Mouse (Mus musculus): ENCODE data around the gene Ccnf.

The Ccnf gene

GRCm38 (mm10) chr17:24203611-24204534, 47.4 kb downstream of the Ccnf start:
- no peak for DNase-seq (ENCODE audit: low spot score in 2 of 2)

GRCm38 (mm10) chr17:24203068-24203467, 48.2 kb downstream of the Ccnf start:
- no peak for DNase-seq (ENCODE audit: low spot score in 2 of 2)

GRCm38 (mm10) chr17:24201092-24201491, 50.2 kb downstream of the Ccnf start:
- no peak for DNase-seq (ENCODE audit: low spot score in 2 of 2)

- DNase-seq (ENCODE audit: low spot score in 2 of 2) = no peak
These were observed 51.5 kb downstream of the Ccnf start for GRCm38 (mm10) chr17:24199741-24200140.

GRCm38 (mm10) chr17:24199252-24199651, 52.0 kb downstream of the Ccnf start:
- DNase-seq (ENCODE audit: low spot score in 2 of 2) = peak; percentile 74 to 75

GRCm38 (mm10) chr17:24197032-24197824, 54.1 kb downstream of the Ccnf start:
- peak; percentile 65 to 72 for DNase-seq (ENCODE audit: low spot score in 2 of 2)

GRCm38 (mm10) chr17:24195349-24195748, 55.9 kb downstream of the Ccnf start:
- no peak for DNase-seq (ENCODE audit: low spot score in 2 of 2)

- no peak for DNase-seq (ENCODE audit: low spot score in 2 of 2)
These were observed 57.5 kb downstream of the Ccnf start for GRCm38 (mm10) chr17:24193769-24194168.

GRCm38 (mm10) chr17:24193268-24193667, 58.0 kb downstream of the Ccnf start:
- no peak for DNase-seq (ENCODE audit: low spot score in 2 of 2)

- no peak for DNase-seq (ENCODE audit: low spot score in 2 of 2)
These were observed 58.4 kb downstream of the Ccnf start for GRCm38 (mm10) chr17:24192848-24193247.

GRCm38 (mm10) chr17:24191481-24191880, 59.8 kb downstream of the Ccnf start:
- DNase-seq (ENCODE audit: low spot score in 2 of 2) = no peak

- no peak for DNase-seq (ENCODE audit: low spot score in 2 of 2)
These were observed 60.4 kb downstream of the Ccnf start for GRCm38 (mm10) chr17:24190934-24191333.

GRCm38 (mm10) chr17:24174259-24174658, 77.0 kb downstream of the Ccnf start:
- DNase-seq (ENCODE audit: low spot score in 2 of 2) = no peak

GRCm38 (mm10) chr17:24173423-24173822, 77.9 kb downstream of the Ccnf start:
- DNase-seq (ENCODE audit: low spot score in 2 of 2) = peak; percentile 76 to 77

All from right cerebral cortex, adult 2 months (tissue).